Mouse (Mus musculus): ENCODE measurements around the gene Cd302.

GRCm38 (mm10) chr2:60202900-60203530 lies 81.3 kb downstream of the Cd302 start:
- TF ChIP-seq CTCF (IDR thresholded peaks at IDR 0.05; ENCODE audit: extremely low read depth, insufficient read depth, insufficient read length, insufficient replicate concordance) = no peak
- TF ChIP-seq POLR2A (IDR thresholded peaks at IDR 0.05; ENCODE audit: low read depth, low read length) = no peak
